Mouse (Mus musculus): ENCODE measurements around the gene Asphd2. TPM values are rescaled to one million over a fixed set of nuclear protein-coding genes. Genes with fewer than 3 reads are reported as not detected.
A peak's percentile ranks its signal among the peaks of the same experiment; 100 is the strongest.

The Asphd2 gene
- total and polyA plus RNA-seq, 3 experiments, result 0.08 TPM; not detected in 2

- TF ChIP-seq ZC3H11A (IDR thresholded peaks at IDR 0.05; ENCODE audit: low read depth, low read length), result no peak
- TF ChIP-seq CTCF (IDR thresholded peaks at IDR 0.05 in 2 of 3, conservative IDR thresholded peaks at IDR 0.05 in 1 of 3; ENCODE audit: control insufficient read depth in 1 of 3, insufficient read depth in 1 of 3, low read depth in 2 of 3, low read length in 3 of 3, poor library complexity in 1 of 3, severe bottlenecking in 1 of 3), result no peak
Observed at GRCm38 (mm10) chr5:112360077-112360476, 34.6 kb downstream of the Asphd2 start (continued).

- DNase-seq (ENCODE audit: low read depth, low spot score), result peak; percentile 64
- no peaks in the 10 kb centered on the region for H3K79me2 ChIP-seq (ENCODE audit: control insufficient read depth, insufficient read depth, low read length, poor library complexity)
- H3K27ac ChIP-seq (ENCODE audit: control insufficient read depth, low read depth, low read length), result 0 out of 2 replicates have a peak overlapping the region, but pooled peaks have one; percentile 5
- H3K9me3 ChIP-seq (replicated peaks; ENCODE audit: insufficient read depth, low read length), result no peaks in the 10 kb centered on the region
- no peaks in the 10 kb centered on the region for H3K27me3 ChIP-seq (ENCODE audit: control insufficient read depth in 1 of 2, insufficient read depth in 2 of 2, low read length in 2 of 2)
- 0 out of 4 replicates have a peak, but pooled peaks cover 0 to 5% of the 10 kb centered on the region in 2 experiments for H3K4me1 ChIP-seq (ENCODE audit: control insufficient read depth in 1 of 2, insufficient read depth in 2 of 2, low read length in 2 of 2)
- peaks cover 2 to 3% of the 10 kb centered on the region in 2 experiments; a peak in 3 of 4 replicates for H3K36me3 ChIP-seq (ENCODE audit: control insufficient read depth in 1 of 2, insufficient read depth in 2 of 2, low read length in 2 of 2)
- H3K4me3 ChIP-seq (ENCODE audit: control insufficient read depth in 1 of 2, insufficient read depth in 1 of 2, low read depth in 2 of 2, low read length in 2 of 2), result no peak overlapping the region
- H3K9ac ChIP-seq (ENCODE audit: control insufficient read depth, low read depth, low read length, poor library complexity, severe bottlenecking), result no peak overlapping the region
- no peak for TF ChIP-seq MXI1 (IDR thresholded peaks at IDR 0.05; ENCODE audit: low read depth, low read length)
- TF ChIP-seq TCF12 (IDR thresholded peaks at IDR 0.05; ENCODE audit: low read depth, low read length), result peak; percentile 59; the same call in 1 of the 2 replicates
- TF ChIP-seq TBP (IDR thresholded peaks at IDR 0.05; ENCODE audit: low read depth, low read length), result no peak
- TF ChIP-seq ZC3H11A (IDR thresholded peaks at IDR 0.05; ENCODE audit: low read depth, low read length), result no peak
- TF ChIP-seq UBTF (IDR thresholded peaks at IDR 0.05; ENCODE audit: borderline replicate concordance, insufficient read depth, low read depth, low read length), result no peak
- peak; percentile 44 to 61 for TF ChIP-seq EP300 (IDR thresholded peaks at IDR 0.05; ENCODE audit: low read depth in 1 of 2, low read length in 2 of 2)
- peak; percentile 65 for TF ChIP-seq GATA1 (IDR thresholded peaks at IDR 0.05; ENCODE audit: low read depth, low read length)
- TF ChIP-seq TAL1 (IDR thresholded peaks at IDR 0.05; ENCODE audit: low read length), result peak; percentile 99
- no peak for TF ChIP-seq GABPA (IDR thresholded peaks at IDR 0.05; ENCODE audit: low read depth, low read length)
- TF ChIP-seq MAFK (IDR thresholded peaks at IDR 0.05; ENCODE audit: borderline replicate concordance, low read depth, low read length), result no peak
- TF ChIP-seq ETS1 (IDR thresholded peaks at IDR 0.05; ENCODE audit: low read depth, low read length), result 0 out of 2 replicates have a peak, but pooled peaks have one; percentile 36
Observed at GRCm38 (mm10) chr5:112359520-112359919, 35.1 kb downstream of the Asphd2 start.

GRCm38 (mm10) chr5:112356322-112356721 lies 38.3 kb downstream of the Asphd2 start:
- Histone ChIP-seq H3K9ac (ENCODE audit: control insufficient read depth, low read depth, low read length, poor library complexity, severe bottlenecking) (no peak overlapping the region), H3K79me2 (ENCODE audit: control insufficient read depth, insufficient read depth, low read length, poor library complexity) (no peaks in the 10 kb centered on the region), H3K36me3 (ENCODE audit: control insufficient read depth in 1 of 2, insufficient read depth in 2 of 2, low read length in 2 of 2) (peaks cover 2 to 3% of the 10 kb centered on the region in 2 experiments; a peak in 3 of 4 replicates), H3K4me1 (ENCODE audit: control insufficient read depth in 1 of 2, insufficient read depth in 2 of 2, low read length in 2 of 2) (0 out of 4 replicates have a peak, but pooled peaks cover 0 to 5% of the 10 kb centered on the region in 2 experiments), H3K27ac (ENCODE audit: control insufficient read depth, low read depth, low read length) (no peak overlapping the region), H3K27me3 (ENCODE audit: control insufficient read depth in 1 of 2, insufficient read depth in 2 of 2, low read length in 2 of 2) (no peaks in the 10 kb centered on the region), H3K9me3 (replicated peaks; ENCODE audit: insufficient read depth, low read length) (no peaks in the 10 kb centered on the region), H3K4me3 (ENCODE audit: control insufficient read depth in 1 of 2, insufficient read depth in 1 of 2, low read depth in 2 of 2, low read length in 2 of 2) (no peak overlapping the region)
- no peak for TF ChIP-seq EP300 (IDR thresholded peaks at IDR 0.05; ENCODE audit: low read depth in 1 of 2, low read length in 2 of 2)
- DNase-seq (ENCODE audit: low read depth, low spot score), result no peak
